Mouse (Mus musculus) urinary bladder, postnatal 36 days (tissue): ENCODE results near the gene 1700109H08Rik.
"Not testable (repeated sequence)": the region's sequence is repeated elsewhere in the genome, so short reads cannot be mapped to it uniquely, and the experiment has no call there.

Source experiments
- DNase-seq, 2 experiments: peaks; one replicate each; pipeline ENCODE4 v3.0.0; 2022; ENCODE audit warnings: low spot score in 2 of 2, mixed read lengths in 1 of 2

The 1700109H08Rik gene

GRCm38 (mm10) chr5:3571266-3571665 lies at the start of gene 1700109H08Rik:
1700109H08Rik (plus strand) TSS chr5:3571566.
- no peak for DNase-seq

- no peak for DNase-seq
Measured at GRCm38 (mm10) chr5:3521741-3522140, 49.6 kb upstream of the 1700109H08Rik start.

GRCm38 (mm10) chr5:3522826-3523225 lies 48.5 kb upstream of the 1700109H08Rik start:
- no peak for DNase-seq

- DNase-seq = no peak
Measured at GRCm38 (mm10) chr5:3527041-3527691, 44.2 kb upstream of the 1700109H08Rik start.

GRCm38 (mm10) chr5:3529585-3530189 lies 41.7 kb upstream of the 1700109H08Rik start:
- no peak for DNase-seq

- not testable (repeated sequence) for DNase-seq
Measured at GRCm38 (mm10) chr5:3532048-3532447, 39.3 kb upstream of the 1700109H08Rik start.

- DNase-seq = no peak
Measured at GRCm38 (mm10) chr5:3536592-3537212, 34.7 kb upstream of the 1700109H08Rik start.

- no peak for DNase-seq
Measured at GRCm38 (mm10) chr5:3538505-3539472, 32.6 kb upstream of the 1700109H08Rik start.

GRCm38 (mm10) chr5:3541871-3542270 lies 29.5 kb upstream of the 1700109H08Rik start:
- DNase-seq = no peak

GRCm38 (mm10) chr5:3543629-3544479 lies 27.5 kb upstream of the 1700109H08Rik start, which contains the start of gene Fam133b:
Fam133b (plus strand) TSS chr5:3543833.
- peak; percentile 95 to 96 for DNase-seq

GRCm38 (mm10) chr5:3544480-3544769 lies 26.9 kb upstream of the 1700109H08Rik start:
- no peak for DNase-seq

- no peak for DNase-seq
Measured at GRCm38 (mm10) chr5:3546226-3546625, 25.1 kb upstream of the 1700109H08Rik start.

- no peak for DNase-seq
Measured at GRCm38 (mm10) chr5:3551481-3551880, 19.9 kb upstream of the 1700109H08Rik start.

GRCm38 (mm10) chr5:3554198-3554597 lies 17.2 kb upstream of the 1700109H08Rik start:
- no peak for DNase-seq

GRCm38 (mm10) chr5:3574825-3575224 lies 3.5 kb downstream of the 1700109H08Rik start:
- no peak for DNase-seq

GRCm38 (mm10) chr5:3577939-3578338 lies 6.6 kb downstream of the 1700109H08Rik start:
- no peak for DNase-seq

GRCm38 (mm10) chr5:3579066-3579465 lies 7.7 kb downstream of the 1700109H08Rik start:
- no peak for DNase-seq

- DNase-seq = peak; percentile 88 to 94
Measured at GRCm38 (mm10) chr5:3595693-3596398, 24.5 kb downstream of the 1700109H08Rik start, which contains the start of gene Pex1. Pex1 (plus strand) TSS chr5:3596066.

- DNase-seq = peak; percentile 81 to 82
Measured at GRCm38 (mm10) chr5:3596399-3596766, 25.0 kb downstream of the 1700109H08Rik start, which contains the start of gene Rbm48. Rbm48 (minus strand) TSS chr5:3596585.

GRCm38 (mm10) chr5:3597171-3597570 lies 25.8 kb downstream of the 1700109H08Rik start:
- no peak for DNase-seq
